Mouse (Mus musculus): Measurements from ENCODE around the gene Acsf2. TPM values are rescaled to one million over a fixed set of nuclear protein-coding genes. Genes with fewer than 3 reads are reported as not detected.
A peak's percentile ranks its signal among the peaks of the same experiment; 100 is the strongest.

Gene Acsf2
- polyA plus RNA-seq, 1 experiment = 50.5 TPM

DNA sequence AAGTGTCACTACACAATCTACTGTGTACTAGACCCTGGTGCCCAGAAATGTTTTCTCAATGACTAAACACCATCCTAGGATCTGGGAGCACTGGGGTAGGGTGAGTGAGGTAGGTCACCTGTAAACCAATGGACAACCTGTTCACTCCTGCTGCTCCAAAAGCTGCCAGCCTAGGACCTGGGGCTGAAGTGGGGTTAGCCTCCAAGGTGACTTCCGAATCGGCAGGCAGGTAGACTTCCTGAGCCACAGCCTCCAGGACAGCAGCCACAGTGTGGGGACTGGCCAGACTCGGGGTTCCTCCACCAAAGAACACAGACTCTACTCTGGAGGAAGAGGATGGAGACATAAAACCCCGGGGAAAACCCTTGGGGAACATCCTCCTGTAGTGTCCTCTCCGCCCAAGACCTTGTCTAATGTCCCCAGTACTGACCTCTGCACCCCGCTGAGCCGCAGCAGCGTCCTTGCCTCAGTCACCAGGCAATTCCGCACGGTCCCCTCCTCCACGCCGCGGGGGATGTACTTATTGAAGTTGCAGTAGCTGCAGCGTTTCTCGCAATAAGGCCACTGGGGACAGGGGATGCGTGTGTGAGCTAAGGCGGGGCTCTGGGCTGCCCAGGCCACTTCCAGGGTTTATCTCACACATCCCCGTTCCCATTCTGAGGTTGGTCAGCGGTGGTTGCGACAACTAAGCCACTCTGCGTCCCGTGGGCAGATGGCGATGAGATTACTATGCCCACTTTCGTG, 53.5 kb downstream of the Acsf2 start:
- WGBS = 5% methylated on average over 24 of the region's 24 CpGs
- Histone ChIP-seq H3K27ac (ENCODE audit: insufficient read depth, low read depth, low read length) (peak overlapping the region; percentile 90), H3K36me3 (ENCODE audit: control insufficient read depth, insufficient read depth, low read length) (no peaks in the 10 kb centered on the region), H3K27me3 (ENCODE audit: control insufficient read depth, insufficient read depth, low read length) (no peaks in the 10 kb centered on the region), H3K4me3 (ENCODE audit: low read depth, low read length) (peak overlapping the region; percentile 82), H3K4me1 (ENCODE audit: control insufficient read depth, insufficient read depth, insufficient read length, low read length) (peaks cover 19% of the 10 kb centered on the region)
- no peak; the same call in 1 of the 2 replicates for TF ChIP-seq POLR2A (IDR thresholded peaks at IDR 0.05; ENCODE audit: low read depth, low read length)
- TF ChIP-seq CTCF (IDR thresholded peaks at IDR 0.05; ENCODE audit: extremely low read depth, insufficient read length, insufficient replicate concordance, low read depth, low read length) = no peak

DNA sequence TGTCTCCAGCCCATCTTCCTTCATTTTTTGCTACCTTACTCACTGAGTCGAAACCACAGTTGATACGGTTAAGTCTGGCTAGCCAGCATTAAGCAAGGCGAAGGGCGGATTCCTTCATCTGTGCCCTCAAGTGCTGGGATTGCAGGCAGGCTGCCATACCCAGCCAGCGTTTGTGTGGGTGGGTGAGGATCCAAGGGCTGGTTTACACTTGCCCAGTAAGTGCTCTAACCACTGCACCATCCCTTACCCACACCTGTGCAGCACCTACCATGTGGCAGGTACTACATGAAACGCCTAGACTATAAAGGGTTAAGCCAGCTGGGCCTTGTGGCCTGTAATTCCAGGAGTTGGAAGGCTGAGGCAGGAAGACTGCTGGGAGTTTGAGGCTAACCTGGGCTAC, 54.4 kb downstream of the Acsf2 start:
- WGBS = 89% methylated on average over 6 of the region's 6 CpGs
- Histone ChIP-seq H3K4me3 (ENCODE audit: low read depth, low read length) (no peak overlapping the region), H3K36me3 (ENCODE audit: control insufficient read depth, insufficient read depth, low read length) (0 out of 2 replicates have a peak, but pooled peaks cover 2% of the 10 kb centered on the region), H3K27me3 (ENCODE audit: control insufficient read depth, insufficient read depth, low read length) (no peaks in the 10 kb centered on the region), H3K4me1 (ENCODE audit: control insufficient read depth, insufficient read depth, insufficient read length, low read length) (peaks cover 14% of the 10 kb centered on the region), H3K27ac (ENCODE audit: insufficient read depth, low read depth, low read length) (no peak overlapping the region)
- TF ChIP-seq CTCF (IDR thresholded peaks at IDR 0.05; ENCODE audit: extremely low read depth, insufficient read length, insufficient replicate concordance, low read depth, low read length) = no peak
- no peak for TF ChIP-seq POLR2A (IDR thresholded peaks at IDR 0.05; ENCODE audit: low read depth, low read length)

DNA sequence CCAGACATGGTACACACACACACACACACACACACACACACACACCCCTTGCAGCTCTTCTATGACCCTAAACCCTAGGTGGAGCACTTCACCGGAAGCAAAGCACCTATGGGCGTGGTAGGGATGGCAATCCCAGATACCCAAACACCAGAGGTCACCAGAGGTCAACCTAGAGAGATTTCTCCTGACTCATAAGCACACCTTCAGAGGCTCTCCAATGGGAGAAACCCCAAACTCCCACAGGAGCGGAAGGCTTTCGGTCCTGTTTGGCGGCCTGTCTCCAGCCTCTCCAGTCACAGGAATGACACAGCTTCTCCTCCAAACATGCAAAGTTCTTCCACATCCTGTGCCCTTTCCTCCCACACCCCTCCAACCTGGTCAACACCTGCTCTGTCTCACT, 55.3 kb downstream of the Acsf2 start:
- 93% methylated on average over 5 of the region's 5 CpGs for whole genome bisulfite sequencing
- H3K27ac ChIP-seq (ENCODE audit: insufficient read depth, low read depth, low read length) = no peak overlapping the region
- no peak for TF ChIP-seq POLR2A (IDR thresholded peaks at IDR 0.05; ENCODE audit: low read depth, low read length)
- TF ChIP-seq CTCF (IDR thresholded peaks at IDR 0.05; ENCODE audit: extremely low read depth, insufficient read length, insufficient replicate concordance, low read depth, low read length) = no peak
- H3K27me3 ChIP-seq (ENCODE audit: control insufficient read depth, insufficient read depth, low read length) = no peaks in the 10 kb centered on the region
- peaks cover 14% of the 10 kb centered on the region for H3K4me1 ChIP-seq (ENCODE audit: control insufficient read depth, insufficient read depth, insufficient read length, low read length)
- 0 out of 2 replicates have a peak, but pooled peaks cover 2% of the 10 kb centered on the region for H3K36me3 ChIP-seq (ENCODE audit: control insufficient read depth, insufficient read depth, low read length)
- no peak overlapping the region for H3K4me3 ChIP-seq (ENCODE audit: low read depth, low read length)

DNA sequence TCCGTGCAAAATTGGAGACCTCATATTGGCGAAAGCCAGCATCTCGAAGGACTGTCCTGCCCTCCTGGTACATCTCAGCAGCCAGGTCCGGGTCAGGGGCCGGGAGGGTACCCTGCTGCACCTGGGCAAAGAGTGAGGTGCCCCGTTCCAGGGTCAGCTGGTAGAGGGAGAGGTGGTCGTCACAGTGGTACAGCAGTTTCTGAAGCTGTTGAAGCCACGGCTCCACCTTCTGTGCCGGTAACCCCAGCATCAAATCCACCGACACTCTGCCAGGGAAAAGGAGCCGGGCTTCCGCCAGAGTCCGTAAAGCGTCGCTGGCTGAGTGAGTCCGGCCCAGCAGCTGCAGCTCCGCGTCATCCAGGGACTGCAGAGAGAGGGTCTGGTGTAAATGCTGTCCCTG, 57.2 kb downstream of the Acsf2 start:
- H3K36me3 ChIP-seq (ENCODE audit: control insufficient read depth, insufficient read depth, low read length) = 0 out of 2 replicates have a peak, but pooled peaks cover 2% of the 10 kb centered on the region
- H3K4me1 ChIP-seq (ENCODE audit: control insufficient read depth, insufficient read depth, insufficient read length, low read length) = peaks cover 11% of the 10 kb centered on the region
- no peaks in the 10 kb centered on the region for H3K27me3 ChIP-seq (ENCODE audit: control insufficient read depth, insufficient read depth, low read length)
- no peak overlapping the region for H3K27ac ChIP-seq (ENCODE audit: insufficient read depth, low read depth, low read length)
- WGBS = 75% methylated on average over 18 of the region's 18 CpGs
- TF ChIP-seq POLR2A (IDR thresholded peaks at IDR 0.05; ENCODE audit: low read depth, low read length) (no peak), CTCF (IDR thresholded peaks at IDR 0.05; ENCODE audit: extremely low read depth, insufficient read length, insufficient replicate concordance, low read depth, low read length) (no peak)
- H3K4me3 ChIP-seq (ENCODE audit: low read depth, low read length) = no peak overlapping the region; the same call in 1 of the 2 replicates

DNA sequence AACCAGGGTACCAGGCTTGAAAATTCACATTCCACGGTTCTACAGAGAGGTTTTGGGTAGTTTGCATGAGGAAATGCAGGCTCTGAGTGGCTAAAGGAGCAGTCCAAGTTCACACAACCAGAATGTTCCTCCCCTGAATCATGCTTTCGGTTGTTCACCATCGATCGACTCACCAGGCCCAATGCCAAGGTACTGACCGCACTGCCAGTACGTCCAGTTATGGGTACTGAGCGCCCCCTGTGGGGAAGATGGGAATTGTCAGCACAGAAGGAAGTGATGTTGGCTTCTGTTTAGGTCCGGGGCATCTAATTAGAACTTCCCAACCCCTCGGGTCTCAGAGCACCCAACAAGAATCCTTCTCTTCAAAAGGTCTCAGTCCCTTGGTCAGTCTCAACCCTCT, 57.7 kb downstream of the Acsf2 start:
- Histone ChIP-seq H3K4me3 (ENCODE audit: low read depth, low read length) (no peak overlapping the region), H3K4me1 (ENCODE audit: control insufficient read depth, insufficient read depth, insufficient read length, low read length) (peaks cover 12% of the 10 kb centered on the region), H3K27ac (ENCODE audit: insufficient read depth, low read depth, low read length) (peak overlapping the region; percentile 60; the same call in 1 of the 2 replicates), H3K36me3 (ENCODE audit: control insufficient read depth, insufficient read depth, low read length) (0 out of 2 replicates have a peak, but pooled peaks cover 2% of the 10 kb centered on the region), H3K27me3 (ENCODE audit: control insufficient read depth, insufficient read depth, low read length) (no peaks in the 10 kb centered on the region)
- TF ChIP-seq POLR2A (IDR thresholded peaks at IDR 0.05; ENCODE audit: low read depth, low read length) = no peak
- TF ChIP-seq CTCF (IDR thresholded peaks at IDR 0.05; ENCODE audit: extremely low read depth, insufficient read length, insufficient replicate concordance, low read depth, low read length) = peak; percentile 84; the same call in 1 of the 2 replicates
- 4% methylated on average over 9 of the region's 9 CpGs for WGBS

DNA sequence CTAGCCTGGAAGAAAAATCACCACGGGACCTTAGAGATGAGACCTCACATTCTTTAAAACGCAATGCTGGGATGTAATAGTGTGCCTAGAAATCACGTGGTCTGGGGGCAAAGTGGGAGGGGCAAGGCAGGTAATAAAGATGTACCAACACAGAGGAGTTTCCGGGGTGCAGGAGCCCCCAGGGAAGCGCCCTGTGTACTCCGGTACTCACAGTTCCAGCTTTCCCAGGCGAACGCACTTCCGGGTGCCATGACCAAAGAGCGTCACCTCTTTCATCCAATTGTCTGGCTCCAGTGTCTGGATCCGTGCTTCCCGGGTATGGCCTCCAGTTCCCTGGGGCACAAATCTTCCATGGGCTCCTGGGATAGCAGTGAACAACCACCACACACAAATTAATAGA, 58.3 kb downstream of the Acsf2 start:
- Histone ChIP-seq H3K4me3 (ENCODE audit: low read depth, low read length) (no peak overlapping the region), H3K4me1 (ENCODE audit: control insufficient read depth, insufficient read depth, insufficient read length, low read length) (peaks cover 13% of the 10 kb centered on the region), H3K27me3 (ENCODE audit: control insufficient read depth, insufficient read depth, low read length) (no peaks in the 10 kb centered on the region), H3K36me3 (ENCODE audit: control insufficient read depth, insufficient read depth, low read length) (0 out of 2 replicates have a peak, but pooled peaks cover 2% of the 10 kb centered on the region), H3K27ac (ENCODE audit: insufficient read depth, low read depth, low read length) (peak overlapping the region; percentile 60; the same call in 1 of the 2 replicates)
- WGBS = 84% methylated on average over 12 of the region's 12 CpGs
- TF ChIP-seq CTCF (IDR thresholded peaks at IDR 0.05; ENCODE audit: extremely low read depth, insufficient read length, insufficient replicate concordance, low read depth, low read length) (no peak), POLR2A (IDR thresholded peaks at IDR 0.05; ENCODE audit: low read depth, low read length) (no peak)

DNA sequence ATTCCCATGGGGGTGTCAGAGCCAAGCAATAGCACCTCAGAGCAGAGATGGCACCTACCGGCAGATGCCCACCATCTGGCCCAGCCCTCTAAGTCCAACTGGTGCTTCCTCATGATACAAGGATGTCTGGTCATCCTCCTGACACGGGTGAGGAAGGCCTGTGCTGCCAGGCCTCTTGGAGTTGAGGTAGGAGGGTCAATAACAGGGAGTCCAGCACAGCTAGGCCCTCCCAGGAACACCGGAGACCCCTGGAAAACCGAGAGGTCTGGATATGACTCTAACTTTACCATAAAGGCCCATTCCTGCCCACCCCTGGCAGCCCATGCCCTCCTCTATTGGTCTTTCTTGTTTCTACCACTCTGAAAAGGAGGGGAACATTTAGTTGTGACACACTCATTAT, 59.3 kb downstream of the Acsf2 start:
- no peak overlapping the region for H3K27ac ChIP-seq (ENCODE audit: insufficient read depth, low read depth, low read length)
- TF ChIP-seq CTCF (IDR thresholded peaks at IDR 0.05; ENCODE audit: extremely low read depth, insufficient read length, insufficient replicate concordance, low read depth, low read length) (no peak), POLR2A (IDR thresholded peaks at IDR 0.05; ENCODE audit: low read depth, low read length) (no peak)
- no peaks in the 10 kb centered on the region for H3K27me3 ChIP-seq (ENCODE audit: control insufficient read depth, insufficient read depth, low read length)
- no peak overlapping the region for H3K4me3 ChIP-seq (ENCODE audit: low read depth, low read length)
- H3K4me1 ChIP-seq (ENCODE audit: control insufficient read depth, insufficient read depth, insufficient read length, low read length) = peaks cover 12% of the 10 kb centered on the region; the same call in 1 of the 2 replicates
- 92% methylated on average over 4 of the region's 4 CpGs for WGBS
- 0 out of 2 replicates have a peak, but pooled peaks cover 2% of the 10 kb centered on the region for H3K36me3 ChIP-seq (ENCODE audit: control insufficient read depth, insufficient read depth, low read length)
